Comparison of ENCODE assay signal across 11 mouse cellular contexts in genomic region chr9:33681129-33681528, GRCm38 (mm10).
DNase-seq lines count a peak whose midpoint lies in the region; ATAC-seq lines count a peak whose summit lies in the region.
"Had no signal": no experiment of that assay in that cellular context is flagged by ENCODE, and none has a peak within 500 bp of the region (broad histone marks: within the 10 kb centered on the region; RNA-seq: fewer than 3 reads in every experiment).

No protein-coding gene starts in this region.

- no peak overlapping the region for H3K9ac ChIP-seq in hindbrain, embryonic 16.5 days (ENCODE audit: low read depth, low read length)
- H3K9ac ChIP-seq in hindbrain, embryonic 14.5 days: no peak overlapping the region
- H3K9ac ChIP-seq: midbrain, embryonic 15.5 days had no signal

- no peak overlapping the region for H3K4me2 ChIP-seq in hindbrain, embryonic 16.5 days (ENCODE audit: low read length)
- H3K4me2 ChIP-seq in hindbrain, embryonic 14.5 days (replicated peaks): no peak overlapping the region
- H3K4me2 ChIP-seq: midbrain, embryonic 15.5 days had no signal

- H3K9me3 ChIP-seq in hindbrain, embryonic 16.5 days (ENCODE audit: control insufficient read depth, low read length): no peaks in the 10 kb centered on the region
- H3K9me3 ChIP-seq in hindbrain, embryonic 14.5 days (ENCODE audit: control insufficient read depth, low read length): no peaks in the 10 kb centered on the region
- H3K9me3 ChIP-seq: midbrain, embryonic 15.5 days had no signal

- H3K4me1 ChIP-seq in hindbrain, embryonic 16.5 days (ENCODE audit: control insufficient read depth, insufficient read depth, low read depth, low read length): no peaks in the 10 kb centered on the region
- H3K4me1 ChIP-seq in hindbrain, embryonic 14.5 days (replicated peaks; ENCODE audit: control insufficient read depth, insufficient read depth, low read length): no peaks in the 10 kb centered on the region
- H3K4me1 ChIP-seq: midbrain, embryonic 15.5 days had no signal

- no peaks in the 10 kb centered on the region for H3K27me3 ChIP-seq in hindbrain, embryonic 16.5 days (replicated peaks; ENCODE audit: control insufficient read depth, insufficient read depth, low read length)
- no peaks in the 10 kb centered on the region for H3K27me3 ChIP-seq in hindbrain, embryonic 14.5 days (ENCODE audit: control insufficient read depth, insufficient read depth, low read length)
- H3K27me3 ChIP-seq: CH12.LX; midbrain, embryonic 15.5 days had no signal

- no peak for DNase-seq in hindbrain, embryonic 14.5 days (ENCODE audit: low spot score)
- peak; percentile 29 to 56 for DNase-seq in frontal cortex, adult 2 months (ENCODE audit: extremely low spot score in 1 of 2, low spot score in 1 of 2)
- DNase-seq in left cerebral cortex, postnatal 25 days (ENCODE audit: low spot score in 2 of 2): peak; percentile 12 to 79
- DNase-seq in neural tube, embryonic 10.5 days (ENCODE audit: extremely low spot score, low spot score): no peak
- DNase-seq in kidney, postnatal 25 days: no peak
- DNase-seq in kidney, postnatal 10 days: no peak
- DNase-seq: kidney, postnatal 14 days had no signal

- peak; percentile 52; the same call in 1 of the 2 replicates for ATAC-seq in hindbrain, embryonic 16.5 days
- no peak for ATAC-seq in hindbrain, embryonic 14.5 days (ENCODE audit: low FRiP score)
- ATAC-seq in cerebellum, adult (ENCODE audit: insufficient number of reproducible peaks, low FRiP score, low TSS enrichment): peak; percentile 91
- ATAC-seq: midbrain, embryonic 15.5 days had no signal

- H3K4me3 ChIP-seq in hindbrain, embryonic 16.5 days (ENCODE audit: low read length): no peak overlapping the region
- H3K4me3 ChIP-seq in hindbrain, embryonic 14.5 days (replicated peaks; ENCODE audit: low read length): no peak overlapping the region
- H3K4me3 ChIP-seq: midbrain, embryonic 15.5 days had no signal

- H3K27ac ChIP-seq in hindbrain, embryonic 16.5 days (ENCODE audit: low read depth, low read length): no peak overlapping the region
- no peak overlapping the region for H3K27ac ChIP-seq in hindbrain, embryonic 14.5 days
- H3K27ac ChIP-seq: midbrain, embryonic 15.5 days had no signal

- H3K36me3 ChIP-seq in hindbrain, embryonic 16.5 days (ENCODE audit: control insufficient read depth, insufficient read depth, low read length): no peaks in the 10 kb centered on the region
- H3K36me3 ChIP-seq in hindbrain, embryonic 14.5 days (replicated peaks; ENCODE audit: control insufficient read depth, insufficient read depth): no peaks in the 10 kb centered on the region
- H3K36me3 ChIP-seq: midbrain, embryonic 15.5 days had no signal

- intact Hi-C loops in left cerebral cortex, postnatal 25 days (cut with DNase I): loop anchor here (2.0 kb wide), 1 partner anchor 146 kb away; no protein-coding TSS in a partner anchor

- 52% methylated on average over 1 of the region's 1 CpGs for WGBS in hindbrain, embryonic 16.5 days
- 54% methylated on average over 1 of the region's 1 CpGs for WGBS in hindbrain, embryonic 14.5 days

Comparison
In these comparisons a context has a peak if more than half of its experiments do, and no peak if none do; other contexts are left out.
1. DNase-seq: peak in frontal cortex, adult 2 months (2 of 2) and left cerebral cortex, postnatal 25 days (2 of 2); none in hindbrain, embryonic 14.5 days (single experiment), neural tube, embryonic 10.5 days (single experiment), kidney, postnatal 25 days (0 of 2) and kidney, postnatal 10 days (single experiment).